Mouse (Mus musculus) CH12F3 (cell line): ENCODE measurements around the gene Asprv1.

Source experiments
- in situ Hi-C: fragments of 300-500 bp; cut with MboI; formaldehyde crosslinking; loops from 2 replicates; pipeline ENCODE4 v1.14.3; 2020; ENCODE audit warnings: low sequenced_read_pairs

The Asprv1 gene

GRCm38 (mm10) chr6:86665076-86665475, 37.1 kb downstream of the Asprv1 start:
- in situ Hi-C loops, result no loop called here

GRCm38 (mm10) chr6:86665560-86666307, 37.8 kb downstream of the Asprv1 start:
- in situ Hi-C loops, result no loop called here

GRCm38 (mm10) chr6:86667061-86667460, 39.1 kb downstream of the Asprv1 start:
- in situ Hi-C loops, result no loop called here

GRCm38 (mm10) chr6:86668580-86669239, 40.7 kb downstream of the Asprv1 start, which contains the start of gene Mxd1:
Gene Mxd1 (minus strand): TSS chr6:86669161.
- in situ Hi-C loops, result no loop called here

- in situ Hi-C loops, result no loop called here
Measured at GRCm38 (mm10) chr6:86669240-86669727, 41.3 kb downstream of the Asprv1 start.

- in situ Hi-C loops, result loop anchor here (5.0 to 10.0 kb wide), 2 partner anchors 119 to 236 kb away; partner anchors contain the start of gene C87436
Measured at GRCm38 (mm10) chr6:86670873-86671272, 42.9 kb downstream of the Asprv1 start.

- in situ Hi-C loops, result loop anchor here (10.0 kb wide), 1 partner anchor 244 kb away; the partner anchor contains the start of gene C87436
Measured at GRCm38 (mm10) chr6:86678341-86678740, 50.4 kb downstream of the Asprv1 start.
